Mouse (Mus musculus): ENCODE measurements around the gene Ttc30a1. TPM values are rescaled to one million over a fixed set of nuclear protein-coding genes. Genes with fewer than 3 reads are reported as not detected.
A peak's percentile ranks its signal among the peaks of the same experiment; 100 is the strongest.
"Not testable (repeated sequence)": the region's sequence is repeated elsewhere in the genome, so short reads cannot be mapped to it uniquely, and the experiment has no call there.

The Ttc30a1 gene
- polyA plus RNA-seq (2014; fragmentation: Nextera tagmentation; extraction: Ambion mirVana), result 7.7 and 7.9 TPM in 2 replicates

DNA sequence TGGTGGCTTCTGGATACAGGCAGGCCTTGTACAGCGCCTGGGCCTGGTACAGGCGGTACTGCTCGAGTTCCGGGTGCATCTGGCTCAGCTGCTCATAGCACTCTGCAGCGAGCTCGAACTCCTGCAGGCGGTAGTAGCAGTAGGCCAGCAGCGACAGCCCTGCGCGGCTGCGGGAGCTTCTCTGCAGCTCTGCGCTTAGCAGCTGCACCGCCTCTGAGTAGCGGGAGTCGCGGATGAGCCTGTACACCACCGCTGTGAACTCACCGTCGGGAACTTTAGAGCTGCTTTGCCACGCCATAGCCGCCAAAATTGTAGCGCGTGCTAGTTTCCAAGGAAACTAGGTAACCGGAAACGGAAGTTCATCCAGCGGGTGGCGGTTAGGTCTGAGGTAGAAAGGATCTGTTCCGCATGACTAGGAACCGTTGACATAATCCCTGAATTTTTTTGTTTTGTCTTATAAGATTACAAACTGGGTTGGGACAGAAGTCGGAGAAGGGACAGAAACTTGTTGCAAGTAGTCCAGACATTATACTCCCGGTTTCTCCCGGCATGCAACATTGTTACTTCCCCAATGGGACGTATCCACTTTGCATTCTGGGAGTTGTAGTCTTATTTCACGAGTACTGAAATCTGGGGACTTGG lies at the start of gene Ttc30a1:
TSS of gene Ttc30a1 (minus strand) at position 528 of the 642 bp plus-strand sequence.
- H3K9ac ChIP-seq (replicated peaks; ENCODE audit: low read depth, low read length), result 0 out of 2 replicates have a peak within 1 kb of the TSS, but pooled peaks have one; percentile 28
- not testable (repeated sequence) for H3K36me3 ChIP-seq (ENCODE audit: control insufficient read depth, insufficient read depth, low read length); H3K9me3 ChIP-seq (ENCODE audit: control insufficient read depth, low read length); H3K4me1 ChIP-seq (ENCODE audit: control insufficient read depth, insufficient read depth, low read length); H3K27me3 ChIP-seq (ENCODE audit: control insufficient read depth, insufficient read depth, low read length); H3K27ac ChIP-seq (ENCODE audit: low read depth, low read length)
- peak within 1 kb of the TSS; percentile 52 for H3K4me2 ChIP-seq (ENCODE audit: low read depth, low read length)
- ATAC-seq (ENCODE audit: low read depth), result peak; percentile 58
- H3K4me3 ChIP-seq (ENCODE audit: low read depth, low read length), result peak within 1 kb of the TSS; percentile 42
- WGBS, result 3% methylated on average over 27 of the region's 34 CpGs

DNA sequence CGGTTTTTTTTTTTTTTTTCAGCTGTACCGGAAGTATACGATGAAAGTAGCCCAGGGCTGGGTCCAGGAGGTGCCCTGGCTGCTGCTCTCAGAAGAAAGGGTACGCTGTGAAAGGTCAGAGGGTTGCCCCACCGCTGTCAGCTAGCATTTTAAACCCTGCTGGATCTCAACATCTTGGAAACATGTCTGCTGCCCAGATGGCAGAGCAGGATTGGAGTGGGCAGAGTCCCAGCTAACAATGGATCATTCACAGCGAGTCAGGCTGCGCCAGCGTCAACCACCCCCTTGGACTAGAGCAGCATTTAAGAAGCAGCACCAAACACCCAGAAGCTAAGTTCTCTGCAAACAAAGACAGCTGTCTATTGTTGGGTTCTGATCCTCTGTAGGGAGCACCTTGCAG lies 48.3 kb upstream of the Ttc30a1 start:
- H3K36me3 ChIP-seq (ENCODE audit: control insufficient read depth, insufficient read depth, low read length), result no peaks in the 10 kb centered on the region
- 11% methylated on average over 8 of the region's 8 CpGs for WGBS
- ATAC-seq (ENCODE audit: low read depth), result peak; percentile 68; the same call in 1 of the 2 replicates

DNA sequence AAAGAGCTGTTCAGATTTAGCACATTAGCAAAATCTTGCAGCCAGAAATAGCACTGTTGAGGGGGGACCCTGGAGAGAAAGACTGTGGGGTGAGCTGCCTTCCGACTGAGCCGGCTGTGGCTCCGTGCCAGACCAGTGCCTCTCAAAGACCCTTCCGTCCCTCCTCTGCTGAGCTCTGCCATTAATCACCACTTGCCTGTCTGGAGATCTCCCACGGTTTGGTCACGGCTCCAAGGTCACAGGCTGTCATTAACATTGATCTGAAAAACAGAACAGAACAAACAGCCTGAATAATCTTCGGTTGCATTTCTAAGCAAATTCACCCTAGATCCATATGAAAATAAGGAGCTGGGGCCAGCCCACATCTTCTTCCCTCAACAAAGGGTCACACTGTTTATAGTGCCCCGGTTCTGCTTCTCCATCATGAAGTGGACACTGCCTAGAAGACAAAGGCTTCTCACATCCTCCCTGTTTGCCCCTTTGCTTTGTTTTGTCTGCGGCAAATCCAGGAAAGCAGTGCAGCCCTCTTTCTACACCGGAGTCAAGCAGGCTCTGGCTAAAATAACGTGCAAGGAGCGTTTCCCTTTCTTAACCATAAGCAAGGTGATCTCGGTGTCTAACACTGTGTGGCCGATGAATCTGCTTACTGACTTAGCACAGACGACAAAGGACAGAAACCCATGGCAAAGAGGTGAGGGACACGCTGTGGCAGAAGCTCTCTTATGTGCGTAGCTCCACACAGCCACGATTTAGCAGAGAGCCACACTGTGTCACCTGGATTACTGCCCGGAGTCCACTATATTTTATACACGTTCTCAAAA lies 47.5 kb upstream of the Ttc30a1 start:
- Histone ChIP-seq H3K4me2 (ENCODE audit: low read depth, low read length) (peak overlapping the region; percentile 19; the same call in 1 of the 2 replicates), H3K4me3 (ENCODE audit: low read depth, low read length) (no peak overlapping the region), H3K27me3 (ENCODE audit: control insufficient read depth, insufficient read depth, low read length) (no peaks in the 10 kb centered on the region), H3K9ac (replicated peaks; ENCODE audit: low read depth, low read length) (peak overlapping the region; percentile 25), H3K36me3 (ENCODE audit: control insufficient read depth, insufficient read depth, low read length) (no peaks in the 10 kb centered on the region), H3K9me3 (ENCODE audit: control insufficient read depth, low read length) (no peaks in the 10 kb centered on the region), H3K27ac (ENCODE audit: low read depth, low read length) (peak overlapping the region; percentile 88), H3K4me1 (ENCODE audit: control insufficient read depth, insufficient read depth, low read length) (peaks cover 14% of the 10 kb centered on the region)
- peak; percentile 89 for ATAC-seq (ENCODE audit: low read depth)
- WGBS, result 9% methylated on average over 20 of the region's 20 CpGs

More for the DNA sequence above, 48.3 kb upstream of the Ttc30a1 start:
- Histone ChIP-seq H3K9me3 (ENCODE audit: control insufficient read depth, low read length) (no peaks in the 10 kb centered on the region), H3K27me3 (ENCODE audit: control insufficient read depth, insufficient read depth, low read length) (no peaks in the 10 kb centered on the region), H3K27ac (ENCODE audit: low read depth, low read length) (peak overlapping the region; percentile 88), H3K4me1 (ENCODE audit: control insufficient read depth, insufficient read depth, low read length) (peaks cover 14% of the 10 kb centered on the region), H3K4me2 (ENCODE audit: low read depth, low read length) (peak overlapping the region; percentile 19; the same call in 1 of the 2 replicates), H3K4me3 (ENCODE audit: low read depth, low read length) (no peak overlapping the region), H3K9ac (replicated peaks; ENCODE audit: low read depth, low read length) (no peak overlapping the region)

DNA sequence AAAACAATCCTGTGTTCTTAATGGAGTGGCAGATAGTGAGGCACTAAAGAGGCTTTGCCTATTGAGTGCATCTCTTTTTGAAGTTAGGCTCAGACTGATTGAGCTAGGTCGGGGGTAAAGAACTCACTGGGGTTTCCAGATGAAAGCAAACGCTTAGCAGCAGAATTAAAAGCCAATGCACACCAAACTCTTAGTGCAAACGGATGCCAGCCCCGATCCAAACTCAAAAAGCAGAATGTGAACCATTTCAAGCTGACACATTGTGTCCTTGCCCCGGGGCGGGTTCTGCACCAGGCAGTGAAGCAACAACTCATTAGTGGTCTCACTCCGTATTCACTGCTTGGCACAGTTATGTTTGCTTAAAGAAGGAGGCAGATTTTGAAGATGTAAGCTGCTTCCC lies 35.1 kb upstream of the Ttc30a1 start:
- Histone ChIP-seq H3K27ac (ENCODE audit: low read depth, low read length) (no peak overlapping the region), H3K9ac (replicated peaks; ENCODE audit: low read depth, low read length) (no peak overlapping the region), H3K4me3 (ENCODE audit: low read depth, low read length) (no peak overlapping the region), H3K4me2 (ENCODE audit: low read depth, low read length) (no peak overlapping the region), H3K27me3 (ENCODE audit: control insufficient read depth, insufficient read depth, low read length) (no peaks in the 10 kb centered on the region), H3K36me3 (ENCODE audit: control insufficient read depth, insufficient read depth, low read length) (no peaks in the 10 kb centered on the region), H3K4me1 (ENCODE audit: control insufficient read depth, insufficient read depth, low read length) (peaks cover 6% of the 10 kb centered on the region; the same call in 1 of the 2 replicates), H3K9me3 (ENCODE audit: control insufficient read depth, low read length) (no peaks in the 10 kb centered on the region)
- WGBS, result 3% methylated on average over 7 of the region's 7 CpGs
- no peak for ATAC-seq (ENCODE audit: low read depth)

DNA sequence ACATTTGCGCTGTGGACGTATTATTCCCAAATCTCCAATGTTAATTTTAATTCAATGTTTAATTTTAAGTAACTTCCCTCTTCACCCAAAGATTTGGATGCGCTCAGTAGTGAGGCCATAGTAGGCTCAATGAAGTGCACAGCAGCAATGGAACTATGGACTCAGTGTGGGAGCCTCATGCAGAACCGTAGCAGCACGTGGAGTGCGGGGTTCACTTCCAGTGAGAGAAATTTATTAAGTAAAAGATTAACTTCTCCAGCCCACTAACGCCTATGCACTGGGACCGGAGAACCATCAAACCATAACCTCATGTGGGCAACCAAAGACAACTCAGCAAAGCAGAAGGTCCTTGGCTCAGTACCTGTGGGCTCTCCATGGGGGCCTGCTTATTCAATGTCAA lies 34.4 kb upstream of the Ttc30a1 start:
- no peak overlapping the region for H3K4me2 ChIP-seq (ENCODE audit: low read depth, low read length)

DNA sequence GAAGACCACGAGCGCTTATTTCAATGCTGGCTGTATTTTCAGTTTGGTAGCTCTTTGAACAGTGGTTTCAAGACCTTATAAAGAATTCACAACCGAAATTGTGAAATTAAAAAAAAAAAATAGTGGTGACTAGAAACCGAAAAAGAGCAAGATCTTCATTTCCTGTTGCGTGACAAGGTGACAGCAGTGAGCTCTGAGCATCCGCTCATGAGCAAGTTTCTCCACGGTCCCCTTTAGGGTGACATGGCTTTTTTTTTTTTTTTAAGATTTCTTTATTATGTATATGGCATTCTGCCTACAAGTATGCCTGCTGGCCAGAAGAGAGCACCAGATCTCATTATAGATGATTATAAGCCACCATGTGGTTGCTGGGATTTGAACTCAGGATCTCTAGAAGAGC lies 33.7 kb upstream of the Ttc30a1 start:
- H3K4me1 ChIP-seq (ENCODE audit: control insufficient read depth, insufficient read depth, low read length), result peaks cover 6% of the 10 kb centered on the region; the same call in 1 of the 2 replicates
- ATAC-seq (ENCODE audit: low read depth), result no peak
- H3K27ac ChIP-seq (ENCODE audit: low read depth, low read length), result no peak overlapping the region
- H3K4me3 ChIP-seq (ENCODE audit: low read depth, low read length), result no peak overlapping the region
- no peak overlapping the region for H3K9ac ChIP-seq (replicated peaks; ENCODE audit: low read depth, low read length)
- H3K27me3 ChIP-seq (ENCODE audit: control insufficient read depth, insufficient read depth, low read length), result no peaks in the 10 kb centered on the region
- no peaks in the 10 kb centered on the region for H3K36me3 ChIP-seq (ENCODE audit: control insufficient read depth, insufficient read depth, low read length)
- 96% methylated on average over 7 of the region's 7 CpGs for WGBS
- H3K9me3 ChIP-seq (ENCODE audit: control insufficient read depth, low read length), result no peaks in the 10 kb centered on the region
- H3K4me2 ChIP-seq (ENCODE audit: low read depth, low read length), result no peak overlapping the region

More for the DNA sequence above, 34.4 kb upstream of the Ttc30a1 start:
- WGBS, result 82% methylated on average over 8 of the region's 8 CpGs
- no peak for ATAC-seq (ENCODE audit: low read depth)
- Histone ChIP-seq H3K9ac (replicated peaks; ENCODE audit: low read depth, low read length) (no peak overlapping the region), H3K4me1 (ENCODE audit: control insufficient read depth, insufficient read depth, low read length) (peaks cover 6% of the 10 kb centered on the region; the same call in 1 of the 2 replicates), H3K27ac (ENCODE audit: low read depth, low read length) (no peak overlapping the region), H3K27me3 (ENCODE audit: control insufficient read depth, insufficient read depth, low read length) (no peaks in the 10 kb centered on the region), H3K9me3 (ENCODE audit: control insufficient read depth, low read length) (no peaks in the 10 kb centered on the region), H3K4me3 (ENCODE audit: low read depth, low read length) (no peak overlapping the region), H3K36me3 (ENCODE audit: control insufficient read depth, insufficient read depth, low read length) (no peaks in the 10 kb centered on the region)

DNA sequence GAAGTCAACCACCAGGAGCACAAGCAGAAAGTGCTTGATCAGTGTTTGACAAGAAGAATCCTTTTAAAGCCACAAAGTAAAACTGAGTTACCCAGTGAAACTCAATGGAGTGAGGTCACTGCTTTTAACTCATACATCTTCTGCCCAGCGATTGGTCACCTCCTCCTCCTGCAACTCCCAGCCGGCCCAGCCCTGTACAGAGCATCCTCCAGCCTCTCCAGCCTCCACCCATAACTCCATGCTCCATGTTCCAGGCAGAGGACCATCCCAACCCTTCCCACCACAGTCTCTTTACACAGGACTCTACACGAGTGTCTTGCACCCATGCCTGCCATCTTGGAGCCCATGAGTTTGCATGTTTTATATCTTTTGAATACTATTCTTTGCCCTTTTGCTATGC lies 32.9 kb upstream of the Ttc30a1 start:
- H3K9ac ChIP-seq (replicated peaks; ENCODE audit: low read depth, low read length), result no peak overlapping the region
- ATAC-seq (ENCODE audit: low read depth), result no peak

DNA sequence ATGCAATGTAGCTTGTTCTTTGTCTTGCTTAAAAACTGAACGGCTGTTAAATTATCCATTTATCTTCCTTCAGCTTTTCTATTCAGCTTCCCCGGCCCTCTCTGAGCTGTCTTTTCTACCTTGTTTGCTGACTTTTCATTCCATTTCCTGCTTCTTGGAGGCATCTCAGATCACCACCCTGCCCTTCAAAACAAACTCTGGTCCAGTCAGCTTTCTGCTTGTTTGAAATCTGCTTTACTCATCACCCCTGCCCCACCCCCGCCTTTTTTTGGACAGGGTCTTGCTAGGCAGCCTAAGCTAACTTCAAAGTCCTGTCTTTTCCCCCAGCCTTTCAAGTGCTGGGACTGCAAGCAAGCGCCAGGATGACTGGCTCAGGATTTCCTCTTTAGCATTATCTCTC lies 24.4 kb upstream of the Ttc30a1 start:
- no peaks in the 10 kb centered on the region for H3K36me3 ChIP-seq (ENCODE audit: control insufficient read depth, insufficient read depth, low read length)
- H3K9me3 ChIP-seq (ENCODE audit: control insufficient read depth, low read length), result no peaks in the 10 kb centered on the region
- ATAC-seq (ENCODE audit: low read depth), result no peak
- no peaks in the 10 kb centered on the region for H3K4me1 ChIP-seq (ENCODE audit: control insufficient read depth, insufficient read depth, low read length)
- 13% methylated on average over 4 of the region's 4 CpGs for WGBS
- no peaks in the 10 kb centered on the region for H3K27me3 ChIP-seq (ENCODE audit: control insufficient read depth, insufficient read depth, low read length)
- no peak overlapping the region for H3K4me3 ChIP-seq (ENCODE audit: low read depth, low read length)
- no peak overlapping the region for H3K4me2 ChIP-seq (ENCODE audit: low read depth, low read length)
- H3K9ac ChIP-seq (replicated peaks; ENCODE audit: low read depth, low read length), result no peak overlapping the region
- no peak overlapping the region for H3K27ac ChIP-seq (ENCODE audit: low read depth, low read length)

More for the DNA sequence above, 32.9 kb upstream of the Ttc30a1 start:
- Histone ChIP-seq H3K27me3 (ENCODE audit: control insufficient read depth, insufficient read depth, low read length) (no peaks in the 10 kb centered on the region), H3K36me3 (ENCODE audit: control insufficient read depth, insufficient read depth, low read length) (no peaks in the 10 kb centered on the region), H3K4me1 (ENCODE audit: control insufficient read depth, insufficient read depth, low read length) (peaks cover 6% of the 10 kb centered on the region; the same call in 1 of the 2 replicates), H3K9me3 (ENCODE audit: control insufficient read depth, low read length) (no peaks in the 10 kb centered on the region), H3K4me3 (ENCODE audit: low read depth, low read length) (no peak overlapping the region), H3K27ac (ENCODE audit: low read depth, low read length) (no peak overlapping the region), H3K4me2 (ENCODE audit: low read depth, low read length) (no peak overlapping the region)
- 81% methylated on average over 3 of the region's 3 CpGs for WGBS

DNA sequence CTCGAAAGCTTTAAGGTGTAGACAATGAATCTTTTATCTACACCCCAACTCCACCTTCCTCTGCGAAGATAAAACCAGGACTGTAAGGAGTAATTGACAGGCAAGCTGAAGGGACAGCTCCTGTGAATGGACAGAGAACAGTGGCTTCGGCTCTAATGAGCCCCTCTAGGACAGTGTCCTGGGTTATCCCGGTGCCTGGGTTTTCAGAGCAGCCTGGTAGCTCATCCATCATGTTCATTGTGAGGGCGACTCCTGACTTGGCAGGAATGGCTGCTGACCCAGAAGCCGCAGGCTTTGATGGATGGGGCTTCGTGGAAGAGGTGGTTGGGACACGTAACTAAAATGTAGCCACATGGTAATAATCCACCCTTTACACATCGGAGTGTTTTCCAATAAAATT lies 21.1 kb upstream of the Ttc30a1 start:
- Histone ChIP-seq H3K4me3 (ENCODE audit: low read depth, low read length) (no peak overlapping the region), H3K4me2 (ENCODE audit: low read depth, low read length) (no peak overlapping the region), H3K27me3 (ENCODE audit: control insufficient read depth, insufficient read depth, low read length) (no peaks in the 10 kb centered on the region), H3K36me3 (ENCODE audit: control insufficient read depth, insufficient read depth, low read length) (no peaks in the 10 kb centered on the region), H3K27ac (ENCODE audit: low read depth, low read length) (no peak overlapping the region), H3K9me3 (ENCODE audit: control insufficient read depth, low read length) (no peaks in the 10 kb centered on the region), H3K4me1 (ENCODE audit: control insufficient read depth, insufficient read depth, low read length) (no peaks in the 10 kb centered on the region), H3K9ac (replicated peaks; ENCODE audit: low read depth, low read length) (no peak overlapping the region)
- 16% methylated on average over 9 of the region's 9 CpGs for WGBS
- no peak for ATAC-seq (ENCODE audit: low read depth)

Measured in neural tube, embryonic 14.5 days (tissue).